Mouse (Mus musculus) ES-E14 (cell line): ENCODE measurements around the gene Gtpbp3. TPM values are rescaled to one million over a fixed set of nuclear protein-coding genes. Genes with fewer than 3 reads are reported as not detected.

Experiments used
- DNase-seq: peaks from one replicate; pipeline ENCODE4 v3.0.0-alpha.2; 2013; ENCODE audit warnings: low read depth, low spot score
- H3K27ac ChIP-seq: 2 replicates; pipeline ENCODE4 v1.5.1; 2012; ENCODE audit warnings: low read depth, mild to moderate bottlenecking, low read length, moderate library complexity, mixed read lengths; ENCODE audit not compliant: poor library complexity, insufficient read depth, severe bottlenecking
- H3K36me3 ChIP-seq: 2 replicates; pipeline ENCODE4 v1.6.1; 2012; ENCODE audit warnings: mild to moderate bottlenecking, low read length, moderate library complexity, mixed read lengths; ENCODE audit not compliant: control insufficient read depth, poor library complexity, insufficient read depth, severe bottlenecking
- H3K4me1 ChIP-seq, 2 experiments: fragments of 150-350 bp in 1 of 2; sonication (generic) in 1 of 2; 2 replicates each; pipeline ENCODE4 v1.6.1; 2012; ENCODE audit warnings: low read length in 2 of 2, mild to moderate bottlenecking in 1 of 2, mixed read lengths in 1 of 2; ENCODE audit not compliant: control insufficient read depth in 2 of 2, insufficient read depth in 2 of 2, poor library complexity in 1 of 2
- H3K4me3 ChIP-seq, 2 experiments: fragments of 150-350 bp in 1 of 2; sonication (generic) in 1 of 2; 2 replicates each; pipeline ENCODE4 v1.5.1; 2012; ENCODE audit warnings: low read length in 2 of 2, low read depth in 1 of 2, mild to moderate bottlenecking in 1 of 2, mixed read lengths in 1 of 2; ENCODE audit not compliant: insufficient read depth in 1 of 2, poor library complexity in 1 of 2, severe bottlenecking in 1 of 2
- H3K9ac ChIP-seq: 2 replicates; pipeline ENCODE4 v1.6.1; 2012; ENCODE audit warnings: low read depth, mild to moderate bottlenecking, low read length, mixed read lengths; ENCODE audit not compliant: poor library complexity, insufficient read depth, severe bottlenecking
- H3K9me3 ChIP-seq: fragments of 150-350 bp; sonication (generic); 2 replicates; pipeline ENCODE4 v1.6.1; 2012; ENCODE audit warnings: low read depth, mild to moderate bottlenecking, low read length; ENCODE audit not compliant: control insufficient read depth, insufficient read depth
- CHD2 ChIP-seq: IDR thresholded peaks from 2 replicates; pipeline ENCODE4 v1.6.1; 2014; ENCODE audit warnings: mild to moderate bottlenecking, low read depth, low read length, inconsistent platforms
- HCFC1 ChIP-seq: IDR thresholded peaks from 2 replicates; pipeline ENCODE4 v1.6.1; 2012; ENCODE audit warnings: low read length, inconsistent platforms, borderline replicate concordance; ENCODE audit not compliant: insufficient read depth
- MAFK ChIP-seq: IDR thresholded peaks from 2 replicates; pipeline ENCODE4 v1.6.1; 2014; ENCODE audit warnings: mild to moderate bottlenecking, low read depth, low read length, inconsistent platforms; ENCODE audit not compliant: insufficient read depth
- ZC3H11A ChIP-seq: IDR thresholded peaks from 2 replicates; pipeline ENCODE4 v1.6.1; 2012; ENCODE audit warnings: low read depth, mild to moderate bottlenecking, inconsistent platforms, low read length, borderline replicate concordance
- ZNF384 ChIP-seq: IDR thresholded peaks from 2 replicates; pipeline ENCODE4 v1.6.1; 2012; ENCODE audit warnings: low read depth, low read length, inconsistent platforms
- in situ Hi-C, 2 experiments: fragments of 600-800 bp; cut with MboI; formaldehyde crosslinking; loops; one replicate each; pipeline ENCODE4 v1.15.1; 2025; ENCODE audit warnings: low sequenced_read_pairs in 2 of 2, inconsistent platforms in 1 of 2; ENCODE audit not compliant: unreplicated experiment in 2 of 2
- total RNA-seq: library from RNA; depleted of rRNA; stranded (reverse); fragments of 300-350 nt; gene quantifications from 2 replicates; pipeline ENCODE4 v1.2.3, GENCODE M21; 2012

Gene Gtpbp3
- total RNA-seq, 1 experiment, result 60.4 TPM

GRCm38 (mm10) chr8:71467201-71467600, 20.7 kb upstream of the Gtpbp3 start:
- no peak for DNase-seq
- in situ Hi-C loops, result no loop called here
- TF ChIP-seq MAFK, result no peak
- TF ChIP-seq CHD2, result no peak
- TF ChIP-seq HCFC1, result no peak
- no peak for TF ChIP-seq ZC3H11A
- H3K9me3 ChIP-seq, result no peaks in the 10 kb centered on the region
- peaks cover 18% of the 10 kb centered on the region for H3K36me3 ChIP-seq
- H3K27ac ChIP-seq, result no peak overlapping the region
- peaks cover 5 to 14% of the 10 kb centered on the region in 2 experiments; a peak in 2 of 4 replicates for H3K4me1 ChIP-seq
- H3K9ac ChIP-seq, result no peak overlapping the region
- H3K4me3 ChIP-seq, result no peak overlapping the region

- in situ Hi-C loops, result no loop called here
- no peak for TF ChIP-seq ZC3H11A
- no peak for TF ChIP-seq ZNF384
- no peak for TF ChIP-seq HCFC1
- no peak for TF ChIP-seq MAFK
- TF ChIP-seq CHD2, result no peak
- peaks cover 24% of the 10 kb centered on the region for H3K36me3 ChIP-seq
- H3K9ac ChIP-seq, result no peak overlapping the region
- no peaks in the 10 kb centered on the region for H3K9me3 ChIP-seq
- DNase-seq, result no peak
- no peak overlapping the region for H3K27ac ChIP-seq
- H3K4me1 ChIP-seq, result peaks cover 5 to 14% of the 10 kb centered on the region in 2 experiments; a peak in 2 of 4 replicates
- H3K4me3 ChIP-seq, result no peak overlapping the region
Measured at GRCm38 (mm10) chr8:71468001-71468400, 19.9 kb upstream of the Gtpbp3 start.

DNA sequence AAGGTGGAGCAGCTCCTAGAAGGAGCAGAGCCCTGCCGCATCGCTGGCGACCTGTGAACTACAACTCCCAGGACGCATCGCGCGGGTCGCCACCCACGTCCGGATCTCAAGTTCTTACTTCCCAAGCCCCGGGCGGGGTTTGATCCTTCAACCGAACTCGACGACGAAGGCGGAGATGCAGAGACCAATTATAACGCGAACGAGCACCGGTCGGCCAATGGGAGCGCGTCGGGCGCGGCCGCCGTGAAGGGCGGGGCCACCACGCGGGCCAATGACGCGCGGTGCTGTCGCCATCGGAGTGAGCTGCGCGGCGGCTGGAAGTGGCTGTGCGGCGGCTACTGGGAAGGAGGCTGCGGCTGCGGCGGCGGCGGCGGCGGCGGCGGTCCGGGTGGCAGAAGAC, 19.0 kb upstream of the Gtpbp3 start, which contains the start of gene Dda1:
Dda1 (plus strand) TSS at position 284 of the 400 bp plus-strand sequence.
- peaks cover 29% of the 10 kb centered on the region for H3K36me3 ChIP-seq
- H3K9ac ChIP-seq, result peak within 1 kb of the TSS; percentile 75
- H3K4me1 ChIP-seq, result peaks cover 5 to 11% of the 10 kb centered on the region in 2 experiments; a peak in 2 of 4 replicates
- peak within 1 kb of the TSS; percentile 82 to 85 for H3K4me3 ChIP-seq
- in situ Hi-C loops, result no loop called here
- no peak for TF ChIP-seq ZNF384
- no peak for TF ChIP-seq ZC3H11A
- TF ChIP-seq HCFC1, result peak; percentile 94
- no peak for TF ChIP-seq MAFK
- H3K27ac ChIP-seq, result peak within 1 kb of the TSS; percentile 5; the same call in 1 of the 2 replicates
- peak; percentile 98 for DNase-seq
- no peaks in the 10 kb centered on the region for H3K9me3 ChIP-seq

DNA sequence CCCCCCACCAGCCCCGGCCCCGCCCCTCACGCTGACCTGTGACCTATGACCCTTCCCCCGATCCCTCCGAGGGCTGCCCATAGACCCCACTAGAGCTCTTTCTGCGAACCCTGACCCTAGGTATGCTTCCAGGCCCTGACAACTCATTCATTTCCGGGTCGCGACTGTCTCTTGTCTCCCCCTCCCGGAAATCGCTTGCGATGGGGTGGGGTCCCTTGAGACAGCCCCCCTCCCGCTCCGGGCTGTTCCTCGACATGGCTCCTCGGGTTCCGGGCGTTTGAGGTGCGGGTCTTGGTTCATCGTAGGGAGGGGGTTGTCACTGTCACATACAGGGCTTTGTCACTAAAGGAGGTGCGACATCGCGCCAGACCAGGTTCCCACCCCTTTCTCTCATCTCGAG, 18.5 kb upstream of the Gtpbp3 start:
- in situ Hi-C loops, result no loop called here
- TF ChIP-seq HCFC1 (peak; percentile 73; the same call in 1 of the 2 replicates), MAFK (no peak), CHD2 (0 out of 2 replicates have a peak, but pooled peaks have one; percentile 50)
- Histone ChIP-seq H3K4me1 (peaks cover 5 to 7% of the 10 kb centered on the region in 2 experiments; a peak in 2 of 4 replicates), H3K9me3 (no peaks in the 10 kb centered on the region), H3K4me3 (peak overlapping the region; percentile 82 to 85), H3K9ac (peak overlapping the region; percentile 75), H3K36me3 (peaks cover 33% of the 10 kb centered on the region), H3K27ac (peak overlapping the region; percentile 5; the same call in 1 of the 2 replicates)
- DNase-seq, result no peak

DNA sequence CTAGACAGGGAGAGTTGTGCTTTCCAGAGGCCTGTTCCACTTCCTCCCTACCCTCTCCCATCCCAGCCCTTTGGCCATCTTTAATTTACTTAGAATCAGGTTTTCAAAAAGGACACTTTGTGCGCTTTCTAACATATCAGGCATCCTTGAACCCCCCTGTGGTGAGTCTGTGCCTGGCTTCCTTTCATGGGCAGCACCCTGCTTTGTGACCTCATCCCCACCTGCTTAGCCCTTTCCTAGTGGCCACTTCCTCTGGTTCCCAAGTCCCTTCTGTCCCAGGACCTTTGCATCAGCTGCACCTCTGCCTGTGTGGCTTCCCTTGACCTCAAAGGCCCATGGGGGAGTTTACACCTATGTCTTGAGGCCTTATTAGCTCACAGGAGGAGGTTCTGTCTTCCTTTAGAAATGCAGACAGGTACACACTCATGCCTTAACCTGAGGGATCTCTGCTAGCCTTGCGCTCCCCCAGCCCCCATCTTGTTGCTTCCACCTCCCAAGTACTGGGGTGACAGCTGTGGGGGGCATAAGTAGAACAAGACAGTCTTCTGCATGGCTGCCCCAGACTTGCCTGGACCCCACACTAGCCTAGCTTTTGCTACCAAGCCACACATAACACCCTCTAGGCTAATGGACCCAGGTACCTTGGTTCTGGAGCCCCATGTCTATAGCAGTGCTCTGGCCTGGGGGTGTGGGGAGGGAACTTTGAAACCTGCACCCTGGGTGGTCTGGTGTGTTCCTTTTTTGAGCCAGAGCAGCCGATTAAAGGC, 17.6 kb upstream of the Gtpbp3 start:
- no peak for DNase-seq
- TF ChIP-seq ZC3H11A, result no peak
- no peak for TF ChIP-seq CHD2
- no peak for TF ChIP-seq HCFC1
- no peak for TF ChIP-seq MAFK
- no peak for TF ChIP-seq ZNF384
- H3K4me3 ChIP-seq, result peak overlapping the region; percentile 82 to 85; a peak in 3 of 4 replicates
- in situ Hi-C loops, result no loop called here
- peak overlapping the region; percentile 75; the same call in 1 of the 2 replicates for H3K9ac ChIP-seq
- 0 out of 2 replicates have a peak overlapping the region, but pooled peaks have one; percentile 1 for H3K27ac ChIP-seq
- no peaks in the 10 kb centered on the region for H3K9me3 ChIP-seq
- H3K36me3 ChIP-seq, result peaks cover 40% of the 10 kb centered on the region
- H3K4me1 ChIP-seq, result peaks cover 5 to 9% of the 10 kb centered on the region in 2 experiments; a peak in 2 of 4 replicates
